Mouse (Mus musculus): ENCODE data around the gene Prodh2. TPM values are rescaled to one million over a fixed set of nuclear protein-coding genes. Genes with fewer than 3 reads are reported as not detected.
A peak's percentile ranks its signal among the peaks of the same experiment; 100 is the strongest.
"Not testable (repeated sequence)": the region's sequence is repeated elsewhere in the genome, so short reads cannot be mapped to it uniquely, and the experiment has no call there.

Prodh2 gene
- polyA plus RNA-seq, 1 experiment from 2014 or later, result 0.41 TPM

- not testable (repeated sequence) for H3K4me2 ChIP-seq (ENCODE audit: low read depth, low read length); H3K27me3 ChIP-seq (ENCODE audit: control insufficient read depth, insufficient read depth, low read depth, low read length); H3K4me3 ChIP-seq (ENCODE audit: low read length); H3K4me1 ChIP-seq (replicated peaks; ENCODE audit: control insufficient read depth, insufficient read depth, low read length); H3K9ac ChIP-seq (ENCODE audit: low read length); H3K36me3 ChIP-seq (ENCODE audit: control insufficient read depth, insufficient read depth, low read length); H3K27ac ChIP-seq (ENCODE audit: low read length); ATAC-seq (ENCODE audit: low read depth); H3K9me3 ChIP-seq (ENCODE audit: control insufficient read depth, low read length)
- WGBS, result 77% methylated on average over 7 of the region's 7 CpGs
These were observed 17.3 kb upstream of the Prodh2 start for GRCm38 (mm10) chr7:30476136-30476535.

DNA sequence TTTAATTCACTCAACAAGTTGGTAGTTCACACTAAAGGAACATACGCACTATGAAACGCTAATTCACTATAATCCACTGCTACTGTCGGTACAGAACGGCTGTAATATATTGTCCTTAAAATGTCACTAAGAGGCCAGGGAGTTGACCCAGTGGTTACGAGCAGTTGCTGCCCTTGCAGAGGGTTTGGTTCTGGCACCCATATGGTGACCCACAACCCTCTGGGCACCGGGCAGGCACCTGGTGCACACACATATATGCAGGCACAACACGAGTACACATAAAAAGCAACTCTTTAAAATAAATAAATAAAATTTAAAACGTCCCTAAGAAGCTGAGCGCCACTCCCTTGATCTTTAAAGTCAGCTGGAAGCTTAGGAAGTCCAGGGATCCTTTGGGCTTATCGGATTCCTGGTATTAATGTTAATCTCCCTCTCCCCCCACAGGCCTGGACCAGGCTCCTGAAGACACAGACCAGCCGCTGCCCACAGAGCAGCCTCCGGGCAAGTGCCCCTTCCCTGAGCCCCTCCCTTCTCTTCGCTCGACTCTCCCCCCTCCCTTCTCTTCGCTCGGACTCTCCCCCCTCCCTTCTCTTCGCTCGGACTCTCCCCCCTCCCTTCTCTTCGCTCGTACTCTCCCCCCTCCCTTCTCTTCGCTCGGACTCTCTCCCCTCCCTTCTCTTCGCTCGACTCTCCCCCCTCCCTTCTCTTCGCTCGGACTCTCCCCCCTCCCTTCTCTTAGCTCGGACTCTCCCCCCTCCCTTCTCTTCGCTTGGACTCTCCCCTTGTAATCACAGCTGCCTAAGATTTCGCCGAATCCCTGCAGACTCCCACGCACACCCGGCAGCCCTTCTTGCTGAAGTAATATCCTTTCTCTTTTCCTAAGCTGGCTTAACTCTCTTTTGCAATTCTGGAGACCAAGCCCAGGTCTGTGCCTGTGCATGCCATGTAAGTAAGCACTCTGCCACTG lies 15.7 kb upstream of the Prodh2 start:
- Histone ChIP-seq H3K4me3 (ENCODE audit: low read length) (peak overlapping the region; percentile 23), H3K9me3 (ENCODE audit: control insufficient read depth, low read length) (no peaks in the 10 kb centered on the region), H3K9ac (ENCODE audit: low read length) (no peak overlapping the region), H3K36me3 (ENCODE audit: control insufficient read depth, insufficient read depth, low read length) (no peaks in the 10 kb centered on the region), H3K4me1 (replicated peaks; ENCODE audit: control insufficient read depth, insufficient read depth, low read length) (no peaks in the 10 kb centered on the region), H3K27me3 (ENCODE audit: control insufficient read depth, insufficient read depth, low read depth, low read length) (no peaks in the 10 kb centered on the region), H3K4me2 (ENCODE audit: low read depth, low read length) (peak overlapping the region; percentile 42), H3K27ac (ENCODE audit: low read length) (no peak overlapping the region)
- ATAC-seq (ENCODE audit: low read depth), result no peak
- 7% methylated on average over 31 of the region's 32 CpGs for WGBS

DNA sequence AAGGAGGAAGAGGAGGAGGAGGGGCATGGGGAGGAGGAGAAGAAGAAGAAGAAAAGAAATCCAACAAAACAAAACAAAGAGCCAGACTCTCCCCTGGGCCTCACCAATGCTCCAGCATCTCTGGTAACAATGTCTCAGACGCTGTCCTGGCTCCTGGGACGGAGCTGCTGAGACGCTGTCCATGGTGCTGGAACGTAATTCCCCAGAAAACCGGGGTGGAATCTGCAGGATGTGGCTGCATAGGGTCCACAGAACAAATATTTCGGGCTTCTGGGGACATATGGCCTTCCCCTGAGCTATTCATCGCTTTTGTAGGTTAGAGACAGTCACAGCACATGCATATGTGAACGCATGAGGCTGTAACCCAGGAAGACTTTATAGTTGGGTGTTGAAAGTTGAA lies 9.2 kb upstream of the Prodh2 start:
- Histone ChIP-seq H3K9ac (ENCODE audit: low read length) (no peak overlapping the region), H3K9me3 (ENCODE audit: control insufficient read depth, low read length) (no peaks in the 10 kb centered on the region), H3K4me3 (ENCODE audit: low read length) (no peak overlapping the region), H3K27ac (ENCODE audit: low read length) (no peak overlapping the region), H3K4me1 (replicated peaks; ENCODE audit: control insufficient read depth, insufficient read depth, low read length) (no peaks in the 10 kb centered on the region), H3K4me2 (ENCODE audit: low read depth, low read length) (no peak overlapping the region), H3K27me3 (ENCODE audit: control insufficient read depth, insufficient read depth, low read depth, low read length) (no peaks in the 10 kb centered on the region), H3K36me3 (ENCODE audit: control insufficient read depth, insufficient read depth, low read length) (no peaks in the 10 kb centered on the region)
- no peak for ATAC-seq (ENCODE audit: low read depth)
- WGBS, result 15% methylated on average over 8 of the region's 8 CpGs

DNA sequence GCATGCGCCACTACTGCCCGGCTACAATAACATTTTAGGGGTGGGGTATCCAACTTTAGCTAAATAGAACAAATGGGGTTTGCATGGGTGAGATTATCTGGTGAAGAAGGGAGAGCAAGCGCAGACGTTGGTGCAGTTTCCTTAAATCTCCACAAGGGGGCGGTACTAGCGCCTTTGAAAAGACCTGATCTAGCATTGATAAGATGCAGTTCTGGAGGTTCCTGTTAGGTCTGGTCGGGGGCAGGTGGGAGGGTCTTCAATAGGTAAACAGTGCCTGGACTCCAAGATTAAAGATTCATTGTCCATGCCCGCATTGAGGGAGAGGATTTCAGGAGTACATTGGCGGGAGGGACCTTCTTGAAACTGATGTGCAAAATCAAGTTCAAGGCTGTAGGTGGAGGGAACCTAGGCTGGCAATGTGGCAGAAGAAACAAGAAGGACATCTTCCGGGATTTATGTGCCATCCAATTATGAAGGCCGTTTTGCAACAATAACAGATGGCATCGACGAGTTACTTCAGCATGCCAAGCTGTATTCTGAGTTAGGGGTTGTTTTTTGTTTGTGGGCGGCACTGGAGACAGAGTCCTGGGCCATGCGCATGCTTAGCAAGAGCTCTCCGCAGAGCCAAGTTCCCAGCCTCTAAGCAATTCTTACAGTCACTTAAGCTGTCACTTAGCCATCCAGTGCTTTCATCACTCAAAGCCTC lies 3.0 kb upstream of the Prodh2 start:
- H3K4me1 ChIP-seq (replicated peaks; ENCODE audit: control insufficient read depth, insufficient read depth, low read length), result no peaks in the 10 kb centered on the region
- H3K9ac ChIP-seq (ENCODE audit: low read length), result no peak overlapping the region
- no peaks in the 10 kb centered on the region for H3K27me3 ChIP-seq (ENCODE audit: control insufficient read depth, insufficient read depth, low read depth, low read length)
- no peak for ATAC-seq (ENCODE audit: low read depth)
- no peaks in the 10 kb centered on the region for H3K9me3 ChIP-seq (ENCODE audit: control insufficient read depth, low read length)
- no peaks in the 10 kb centered on the region for H3K36me3 ChIP-seq (ENCODE audit: control insufficient read depth, insufficient read depth, low read length)
- 34% methylated on average over 16 of the region's 16 CpGs for WGBS
- no peak overlapping the region for H3K27ac ChIP-seq (ENCODE audit: low read length)
- H3K4me2 ChIP-seq (ENCODE audit: low read depth, low read length), result no peak overlapping the region
- H3K4me3 ChIP-seq (ENCODE audit: low read length), result no peak overlapping the region

GRCm38 (mm10) chr7:30490957-30491307 lies 2.5 kb upstream of the Prodh2 start:
- Histone ChIP-seq H3K9ac (ENCODE audit: low read length) (no peak overlapping the region), H3K27ac (ENCODE audit: low read length) (no peak overlapping the region), H3K36me3 (ENCODE audit: control insufficient read depth, insufficient read depth, low read length) (no peaks in the 10 kb centered on the region), H3K4me2 (ENCODE audit: low read depth, low read length) (no peak overlapping the region), H3K4me1 (replicated peaks; ENCODE audit: control insufficient read depth, insufficient read depth, low read length) (no peaks in the 10 kb centered on the region), H3K27me3 (ENCODE audit: control insufficient read depth, insufficient read depth, low read depth, low read length) (no peaks in the 10 kb centered on the region), H3K4me3 (ENCODE audit: low read length) (no peak overlapping the region), H3K9me3 (ENCODE audit: control insufficient read depth, low read length) (no peaks in the 10 kb centered on the region)
- ATAC-seq (ENCODE audit: low read depth), result no peak
- 14% methylated on average over 6 of the region's 6 CpGs for WGBS

DNA sequence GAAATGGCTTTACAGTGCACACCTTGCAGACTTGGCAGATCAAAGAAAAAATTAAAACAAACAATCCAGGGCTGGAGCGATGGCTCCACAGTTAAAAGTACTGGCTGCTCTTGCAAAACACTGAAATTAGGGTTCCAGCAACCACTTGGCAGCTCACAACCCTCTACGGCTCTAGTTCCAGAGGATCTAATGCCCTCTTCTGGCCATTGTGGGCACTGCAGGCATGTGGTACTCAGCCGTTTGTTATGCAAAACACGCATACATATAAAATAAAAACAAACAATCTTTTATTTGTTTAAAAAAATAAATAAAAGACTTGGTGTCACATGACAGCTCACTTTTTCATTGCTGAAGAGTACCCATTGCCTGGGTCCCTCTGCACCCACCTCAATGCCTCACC lies 657 bp upstream of the Prodh2 start:
- H3K27ac ChIP-seq (ENCODE audit: low read length), result no peak overlapping the region
- WGBS, result 15% methylated on average over 4 of the region's 4 CpGs
- H3K4me1 ChIP-seq (replicated peaks; ENCODE audit: control insufficient read depth, insufficient read depth, low read length), result no peaks in the 10 kb centered on the region
- H3K4me3 ChIP-seq (ENCODE audit: low read length), result no peak overlapping the region
- H3K4me2 ChIP-seq (ENCODE audit: low read depth, low read length), result no peak overlapping the region
- 0 out of 2 replicates have a peak, but pooled peaks have one; percentile 15 for ATAC-seq (ENCODE audit: low read depth)
- H3K9ac ChIP-seq (ENCODE audit: low read length), result no peak overlapping the region
- no peaks in the 10 kb centered on the region for H3K27me3 ChIP-seq (ENCODE audit: control insufficient read depth, insufficient read depth, low read depth, low read length)
- H3K9me3 ChIP-seq (ENCODE audit: control insufficient read depth, low read length), result no peaks in the 10 kb centered on the region
- H3K36me3 ChIP-seq (ENCODE audit: control insufficient read depth, insufficient read depth, low read length), result no peaks in the 10 kb centered on the region

DNA sequence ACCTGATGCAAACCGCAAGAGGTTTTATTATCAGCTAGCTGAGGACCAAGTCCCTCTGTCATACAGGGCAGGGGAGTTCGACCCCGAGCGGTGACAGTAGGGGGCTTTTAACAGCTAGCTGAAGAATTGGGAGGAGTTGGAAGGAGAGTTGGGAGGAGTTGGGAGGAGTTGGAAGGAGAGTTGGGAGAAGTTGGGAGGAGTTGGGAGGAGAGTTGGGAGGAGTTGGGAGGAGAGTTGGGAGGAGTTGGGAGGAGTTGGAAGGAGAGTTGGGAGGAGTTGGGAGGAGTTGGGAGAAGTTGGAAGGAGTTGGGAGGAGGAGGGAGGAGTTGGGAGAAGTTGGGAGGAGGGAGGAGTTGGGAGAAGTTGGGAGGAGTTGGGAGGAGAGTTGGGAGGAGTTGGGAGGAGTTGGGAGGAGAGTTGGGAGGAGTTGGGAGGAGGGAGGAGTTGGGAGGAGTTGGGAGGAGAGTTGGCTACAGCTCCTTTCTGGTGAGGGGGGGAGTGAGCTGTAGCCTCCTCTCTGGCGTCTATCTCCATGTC lies 2.2 kb downstream of the Prodh2 start:
- not testable (repeated sequence) for H3K4me3 ChIP-seq (ENCODE audit: low read length); H3K9ac ChIP-seq (ENCODE audit: low read length); ATAC-seq (ENCODE audit: low read depth); H3K4me2 ChIP-seq (ENCODE audit: low read depth, low read length); H3K27me3 ChIP-seq (ENCODE audit: control insufficient read depth, insufficient read depth, low read depth, low read length); H3K36me3 ChIP-seq (ENCODE audit: control insufficient read depth, insufficient read depth, low read length); H3K27ac ChIP-seq (ENCODE audit: low read length); H3K9me3 ChIP-seq (ENCODE audit: control insufficient read depth, low read length); H3K4me1 ChIP-seq (replicated peaks; ENCODE audit: control insufficient read depth, insufficient read depth, low read length)
- 52% methylated on average over 4 of the region's 5 CpGs for WGBS

GRCm38 (mm10) chr7:30501159-30501558 lies 7.7 kb downstream of the Prodh2 start:
- not testable (repeated sequence) for H3K4me2 ChIP-seq (ENCODE audit: low read depth, low read length); ATAC-seq (ENCODE audit: low read depth); H3K4me3 ChIP-seq (ENCODE audit: low read length); H3K9ac ChIP-seq (ENCODE audit: low read length); H3K27ac ChIP-seq (ENCODE audit: low read length); H3K36me3 ChIP-seq (ENCODE audit: control insufficient read depth, insufficient read depth, low read length); H3K27me3 ChIP-seq (ENCODE audit: control insufficient read depth, insufficient read depth, low read depth, low read length); H3K9me3 ChIP-seq (ENCODE audit: control insufficient read depth, low read length); H3K4me1 ChIP-seq (replicated peaks; ENCODE audit: control insufficient read depth, insufficient read depth, low read length)
- 64% methylated on average over 5 of the region's 5 CpGs for WGBS

- Histone ChIP-seq H3K4me3 (ENCODE audit: low read length) (no peak overlapping the region), H3K9me3 (ENCODE audit: control insufficient read depth, low read length) (no peaks in the 10 kb centered on the region), H3K4me2 (ENCODE audit: low read depth, low read length) (no peak overlapping the region), H3K36me3 (ENCODE audit: control insufficient read depth, insufficient read depth, low read length) (no peaks in the 10 kb centered on the region), H3K27ac (ENCODE audit: low read length) (no peak overlapping the region), H3K27me3 (ENCODE audit: control insufficient read depth, insufficient read depth, low read depth, low read length) (no peaks in the 10 kb centered on the region), H3K4me1 (replicated peaks; ENCODE audit: control insufficient read depth, insufficient read depth, low read length) (no peaks in the 10 kb centered on the region), H3K9ac (ENCODE audit: low read length) (no peak overlapping the region)
- WGBS, result 71% methylated on average over 4 of the region's 4 CpGs
- no peak for ATAC-seq (ENCODE audit: low read depth)
These were observed 14.6 kb downstream of the Prodh2 start for GRCm38 (mm10) chr7:30508061-30508460.
